Mouse (Mus musculus): Measurements from ENCODE around the gene Mindy3. TPM values are rescaled to one million over a fixed set of nuclear protein-coding genes. Genes with fewer than 3 reads are reported as not detected.

The Mindy3 gene
- 99.1 TPM for total RNA-seq (2023)

DNA sequence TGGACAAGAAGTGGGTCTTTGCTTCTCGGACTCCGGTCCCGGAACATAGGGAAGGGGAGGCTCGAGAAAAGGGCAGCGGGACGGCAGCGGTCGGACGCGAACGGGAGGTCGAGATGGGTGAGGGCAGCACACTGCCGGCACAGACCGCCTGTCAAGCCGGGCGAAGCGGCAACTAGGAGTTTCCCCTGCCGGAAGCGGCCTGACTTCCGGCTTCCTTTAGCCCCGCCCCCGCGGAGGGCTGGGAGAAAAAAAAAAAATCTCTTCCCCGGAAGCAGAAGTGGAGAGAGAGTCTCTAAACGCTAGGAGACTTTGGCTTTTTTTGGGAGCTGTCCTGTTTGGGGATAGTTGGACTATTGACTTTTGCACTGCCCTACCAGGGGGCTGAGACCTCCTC is at the start of gene Mindy3:
Mindy3 (minus strand) TSS at position 209 of the 394 bp plus-strand sequence.

DNA sequence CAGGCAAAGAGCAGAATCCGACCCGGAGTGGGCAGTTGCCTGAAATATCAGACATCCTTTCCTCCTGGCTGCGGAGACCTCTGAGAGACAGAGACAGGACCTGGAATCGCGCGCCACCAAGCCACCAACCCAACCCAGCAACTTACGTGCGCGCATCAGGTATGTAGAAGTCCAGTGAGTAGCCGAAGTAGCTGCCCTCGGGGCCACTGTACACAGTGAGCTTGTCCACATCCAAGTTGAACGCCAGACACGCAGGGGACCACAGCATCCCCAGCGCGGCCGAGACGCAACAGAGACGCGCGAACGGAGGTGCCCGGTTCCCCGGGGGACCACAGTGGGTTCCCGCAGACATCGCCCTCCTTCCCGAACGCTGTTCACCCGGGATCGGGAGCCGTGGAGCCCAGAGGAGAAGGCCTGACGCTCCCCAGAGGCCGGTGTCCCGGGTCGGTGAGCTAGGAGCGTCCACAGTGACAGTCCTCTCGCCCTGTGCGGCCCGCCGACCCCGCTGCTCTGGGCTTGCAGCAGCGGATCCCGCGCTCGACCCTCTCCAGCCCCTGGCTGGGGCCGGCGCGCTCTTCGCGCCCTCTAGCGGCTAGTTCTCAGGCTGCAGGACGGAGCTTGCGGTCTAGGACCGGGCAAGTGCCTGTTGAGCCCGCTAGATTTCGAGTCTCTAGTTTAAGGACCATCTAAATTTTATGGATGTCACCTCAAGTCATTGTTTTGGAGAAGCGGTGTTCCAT is 117.7 kb downstream of the Mindy3 start, which contains the start of gene Itga8:
Itga8 (minus strand) TSS at position 492 of the 740 bp plus-strand sequence.

Other genes with a start within 250 kb of the Mindy3 start
- gene Itga8, start 117.5 kb downstream of the Mindy3 start, total RNA-seq (2023), result not detected

Data from CD4-positive naive resting alpha-beta T cell, adult 76 days (primary cell).